In the genomic region with DNA sequence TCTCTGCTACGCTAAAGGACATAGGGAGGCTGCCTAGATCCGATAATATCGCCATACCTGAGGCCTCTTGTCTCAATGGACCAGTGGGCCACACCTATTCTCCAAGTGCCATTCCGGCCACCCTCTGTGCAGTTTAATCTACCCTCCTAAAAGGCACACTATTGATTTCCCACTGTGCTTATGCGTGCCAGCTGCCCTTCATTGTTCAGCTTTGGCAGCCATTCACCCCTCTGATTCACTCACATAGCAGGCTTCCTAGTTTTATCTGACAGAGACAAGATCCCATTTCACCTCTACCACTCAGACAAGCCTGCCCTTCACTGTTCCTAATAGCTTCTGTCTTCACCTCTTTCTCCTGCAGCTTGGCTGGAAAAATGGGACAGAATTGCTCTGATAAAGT, we compare ENCODE assay signal across 30 mouse cellular contexts.
DNase-seq lines count a peak whose midpoint lies in the region; ATAC-seq and TF ChIP-seq lines count a peak whose summit lies in the region.
"Had no signal": no experiment of that assay in that cellular context is flagged by ENCODE, and none has a peak within 500 bp of the region (broad histone marks: within the 10 kb centered on the region; RNA-seq: fewer than 3 reads in every experiment).

No protein-coding gene starts in this region.

- DNase-seq in R1 (ENCODE audit: low read depth, low spot score): peak; percentile 31
- DNase-seq in brain, embryonic 14.5 days (ENCODE audit: low read depth): peak; percentile 39
- DNase-seq in cerebellum, postnatal 10 days: peak; percentile 29 to 45
- DNase-seq in left cerebral cortex, postnatal 10 days (ENCODE audit: extremely low spot score in 1 of 2, low spot score in 2 of 2): no peak
- DNase-seq in kidney, adult 9 months: no peak
- DNase-seq in adrenal gland, postnatal 14 days: no peak
- DNase-seq: adrenal gland, adult 2 months; embryo, embryonic 11 days; gastrocnemius, postnatal 36 days; heart, adult 2 months; heart, postnatal 36 days; kidney, adult 2 months; kidney, postnatal 10 days; left cerebral cortex, postnatal 4 days; lung, postnatal 4 days; thymus, postnatal 14 days had no signal

- no peak overlapping the region for H3K4me3 ChIP-seq in hindbrain, embryonic 12.5 days
- H3K4me3 ChIP-seq in hindbrain, embryonic 16.5 days (ENCODE audit: low read length): no peak overlapping the region
- H3K4me3 ChIP-seq: embryonic facial prominence, embryonic 13.5 days; erythroblast, embryonic 14.5 days; heart, adult 2 months; layer of hippocampus, adult 2 months; left cerebral cortex, adult 2 months; limb, embryonic 15.5 days; lung, embryonic 15.5 days; myocyte; neural tube, embryonic 13.5 days had no signal

- no peak overlapping the region for H3K4me2 ChIP-seq in hindbrain, embryonic 12.5 days (replicated peaks)
- H3K4me2 ChIP-seq in hindbrain, embryonic 16.5 days (ENCODE audit: low read length): no peak overlapping the region
- H3K4me2 ChIP-seq: embryonic facial prominence, embryonic 13.5 days; hindbrain, embryonic 14.5 days; limb, embryonic 15.5 days; lung, embryonic 15.5 days; neural tube, embryonic 13.5 days had no signal

- H3K9ac ChIP-seq in hindbrain, embryonic 12.5 days: no peak overlapping the region
- H3K9ac ChIP-seq in hindbrain, embryonic 16.5 days (ENCODE audit: low read depth, low read length): no peak overlapping the region
- H3K9ac ChIP-seq: embryonic facial prominence, embryonic 13.5 days; hindbrain, embryonic 14.5 days; limb, embryonic 15.5 days; liver, embryonic 14.5 days; lung, embryonic 15.5 days; neural tube, embryonic 13.5 days had no signal

- H3K36me3 ChIP-seq in hindbrain, embryonic 12.5 days: no peaks in the 10 kb centered on the region
- H3K36me3 ChIP-seq in hindbrain, embryonic 16.5 days (ENCODE audit: control insufficient read depth, insufficient read depth, low read length): no peaks in the 10 kb centered on the region
- H3K36me3 ChIP-seq: embryonic facial prominence, embryonic 13.5 days; limb, embryonic 15.5 days; lung, embryonic 15.5 days; neural tube, embryonic 13.5 days had no signal

- ATAC-seq in hindbrain, embryonic 12.5 days (ENCODE audit: low FRiP score): no peak
- no peak for ATAC-seq in hindbrain, embryonic 16.5 days
- ATAC-seq: forebrain, embryonic 16.5 days; midbrain, embryonic 16.5 days had no signal

- peak overlapping the region; percentile 5; the same call in 1 of the 2 replicates for H3K27ac ChIP-seq in hindbrain, embryonic 12.5 days
- no peak overlapping the region for H3K27ac ChIP-seq in hindbrain, embryonic 16.5 days (ENCODE audit: low read depth, low read length)
- H3K27ac ChIP-seq: embryonic facial prominence, embryonic 13.5 days; heart, adult 2 months; hindbrain, embryonic 14.5 days; layer of hippocampus, adult 2 months; left cerebral cortex, adult 2 months; limb, embryonic 15.5 days; liver, embryonic 14.5 days; lung, embryonic 15.5 days; neural tube, embryonic 13.5 days had no signal

- no peak for TF ChIP-seq CTCF in brain, embryonic 14.5 days (IDR thresholded peaks at IDR 0.05; ENCODE audit: borderline replicate concordance, extremely low read depth, insufficient read depth, insufficient read length)

- WGBS in hindbrain, embryonic 12.5 days: 56% methylated on average over 5 of the region's 5 CpGs
- 23% methylated on average over 5 of the region's 5 CpGs for WGBS in hindbrain, embryonic 16.5 days

- H3K4me1 ChIP-seq in hindbrain, embryonic 12.5 days: peaks cover 5% of the 10 kb centered on the region; the same call in 1 of the 2 replicates
- peaks cover 3% of the 10 kb centered on the region for H3K4me1 ChIP-seq in hindbrain, embryonic 16.5 days (ENCODE audit: control insufficient read depth, insufficient read depth, low read depth, low read length)
- H3K4me1 ChIP-seq: embryonic facial prominence, embryonic 13.5 days; limb, embryonic 15.5 days; lung, embryonic 15.5 days had no signal

- H3K9me3 ChIP-seq in hindbrain, embryonic 12.5 days (replicated peaks): no peaks in the 10 kb centered on the region
- no peaks in the 10 kb centered on the region for H3K9me3 ChIP-seq in hindbrain, embryonic 16.5 days (ENCODE audit: control insufficient read depth, low read length)
- H3K9me3 ChIP-seq: embryonic facial prominence, embryonic 13.5 days; limb, embryonic 15.5 days; lung, embryonic 15.5 days; neural tube, embryonic 13.5 days had no signal

- H3K27me3 ChIP-seq in hindbrain, embryonic 12.5 days: no peaks in the 10 kb centered on the region
- no peaks in the 10 kb centered on the region for H3K27me3 ChIP-seq in hindbrain, embryonic 16.5 days (replicated peaks; ENCODE audit: control insufficient read depth, insufficient read depth, low read length)
- H3K27me3 ChIP-seq: embryonic facial prominence, embryonic 13.5 days; limb, embryonic 15.5 days; lung, embryonic 15.5 days; neural tube, embryonic 13.5 days had no signal

- no peak for TF ChIP-seq POLR2A in brain, embryonic 14.5 days (IDR thresholded peaks at IDR 0.05; ENCODE audit: borderline replicate concordance, extremely low read depth, insufficient read depth, insufficient read length, poor library complexity, severe bottlenecking)

- intact Hi-C loops in left cerebral cortex, postnatal 10 days (cut with DNase I): no loop called here

Comparison
In these comparisons a context has a peak if more than half of its experiments do, and no peak if none do; other contexts are left out.
1. DNase-seq: peak in R1 (single experiment), brain, embryonic 14.5 days (single experiment) and cerebellum, postnatal 10 days (2 of 2); none in left cerebral cortex, postnatal 10 days (0 of 2), kidney, adult 9 months (single experiment) and adrenal gland, postnatal 14 days (single experiment).